Mouse (Mus musculus) gonadal fat pad, adult 2 months (tissue): ENCODE measurements around the gene Cyba. TPM values are rescaled to one million over a fixed set of nuclear protein-coding genes. Genes with fewer than 3 reads are reported as not detected.

Experiments
- DNase-seq: peaks from one replicate; pipeline ENCODE4 v3.0.0-alpha.2; 2012; ENCODE audit warnings: low read depth
- polyA plus RNA-seq: library from polyadenylated mRNA; depleted of rRNA; stranded (reverse); fragments of >200 nt; gene quantifications from 2 replicates; pipeline ENCODE4 v1.2.3, GENCODE M21; 2012

Gene Cyba
- polyA plus RNA-seq, 1 experiment, result 72.6 TPM

- no peak for DNase-seq
Measured at GRCm38 (mm10) chr8:122452154-122452553, 19.4 kb upstream of the Cyba start.

GRCm38 (mm10) chr8:122451161-122451703 is 18.5 kb upstream of the Cyba start:
- no peak for DNase-seq

- no peak for DNase-seq
Measured at GRCm38 (mm10) chr8:122445203-122445602, 12.5 kb upstream of the Cyba start.

- DNase-seq, result no peak
Measured at GRCm38 (mm10) chr8:122444058-122444748, 11.5 kb upstream of the Cyba start.

- peak; percentile 87 for DNase-seq
Measured at GRCm38 (mm10) chr8:122443262-122444006, 10.7 kb upstream of the Cyba start, which contains the start of gene Mvd. Gene Mvd (minus strand): TSS chr8:122443422.

GRCm38 (mm10) chr8:122442781-122443180 is 10.1 kb upstream of the Cyba start:
- no peak for DNase-seq

GRCm38 (mm10) chr8:122442356-122442755 is 9.6 kb upstream of the Cyba start:
- no peak for DNase-seq

- DNase-seq, result no peak
Measured at GRCm38 (mm10) chr8:122441326-122441725, 8.6 kb upstream of the Cyba start.

- no peak for DNase-seq
Measured at GRCm38 (mm10) chr8:122439336-122439735, 6.6 kb upstream of the Cyba start.

GRCm38 (mm10) chr8:122437708-122438331 is 5.1 kb upstream of the Cyba start:
- DNase-seq, result no peak

GRCm38 (mm10) chr8:122436586-122437125 is 3.9 kb upstream of the Cyba start:
- DNase-seq, result no peak

GRCm38 (mm10) chr8:122436146-122436545 is 3.4 kb upstream of the Cyba start:
- no peak for DNase-seq

- no peak for DNase-seq
Measured at GRCm38 (mm10) chr8:122435375-122435774, 2.6 kb upstream of the Cyba start.

- no peak for DNase-seq
Measured at GRCm38 (mm10) chr8:122433269-122433905, 657 bp upstream of the Cyba start.

- no peak for DNase-seq
Measured at GRCm38 (mm10) chr8:122431694-122432442, 862 bp downstream of the Cyba start.

- no peak for DNase-seq
Measured at GRCm38 (mm10) chr8:122430646-122431045, 2.1 kb downstream of the Cyba start.

GRCm38 (mm10) chr8:122430058-122430636 is 2.6 kb downstream of the Cyba start:
- no peak for DNase-seq

- no peak for DNase-seq
Measured at GRCm38 (mm10) chr8:122428163-122428562, 4.6 kb downstream of the Cyba start.

GRCm38 (mm10) chr8:122427607-122428006 is 5.1 kb downstream of the Cyba start:
- DNase-seq, result no peak

- no peak for DNase-seq
Measured at GRCm38 (mm10) chr8:122426145-122426544, 6.6 kb downstream of the Cyba start.

- no peak for DNase-seq
Measured at GRCm38 (mm10) chr8:122423659-122424058, 9.1 kb downstream of the Cyba start.
